Mouse (Mus musculus): Measurements from ENCODE around the gene Muc3. TPM values are rescaled to one million over a fixed set of nuclear protein-coding genes. Genes with fewer than 3 reads are reported as not detected.

Muc3 gene
- total and polyA plus RNA-seq, 3 experiments = not detected

- Histone ChIP-seq H3K4me1 (ENCODE audit: control insufficient read depth in 1 of 2, insufficient read depth in 2 of 2, low read length in 2 of 2) (no peaks in the 10 kb centered on the region), H3K27ac (ENCODE audit: control insufficient read depth, low read depth, low read length) (no peak overlapping the region), H3K9ac (ENCODE audit: control insufficient read depth, low read depth, low read length, poor library complexity, severe bottlenecking) (no peak overlapping the region), H3K9me3 (replicated peaks; ENCODE audit: insufficient read depth, low read length) (no peaks in the 10 kb centered on the region), H3K27me3 (ENCODE audit: control insufficient read depth in 1 of 2, insufficient read depth in 2 of 2, low read length in 2 of 2) (no peaks in the 10 kb centered on the region), H3K4me3 (ENCODE audit: control insufficient read depth in 1 of 2, insufficient read depth in 1 of 2, low read depth in 2 of 2, low read length in 2 of 2) (no peak overlapping the region), H3K79me2 (ENCODE audit: control insufficient read depth, insufficient read depth, low read length, poor library complexity) (no peaks in the 10 kb centered on the region), H3K36me3 (ENCODE audit: control insufficient read depth in 1 of 2, insufficient read depth in 2 of 2, low read length in 2 of 2) (no peaks in the 10 kb centered on the region)
- no peak for DNase-seq (ENCODE audit: low read depth, low spot score)
- TF ChIP-seq KAT2A (conservative IDR thresholded peaks at IDR 0.05; ENCODE audit: low read depth, low read length) = no peak
- TF ChIP-seq UBTF (IDR thresholded peaks at IDR 0.05; ENCODE audit: borderline replicate concordance, insufficient read depth, low read depth, low read length) = no peak
- TF ChIP-seq BHLHE40 (IDR thresholded peaks at IDR 0.05; ENCODE audit: borderline replicate concordance, low read depth, low read length) = no peak
- no peak for TF ChIP-seq RAD21 (IDR thresholded peaks at IDR 0.05; ENCODE audit: low read depth, low read length)
These were observed 8.3 kb downstream of the Muc3 start for GRCm38 (mm10) chr5:137140836-137141235.

GRCm38 (mm10) chr5:137138977-137139376, 10.1 kb downstream of the Muc3 start:
- Histone ChIP-seq H3K27ac (ENCODE audit: control insufficient read depth, low read depth, low read length) (no peak overlapping the region), H3K79me2 (ENCODE audit: control insufficient read depth, insufficient read depth, low read length, poor library complexity) (no peaks in the 10 kb centered on the region), H3K36me3 (ENCODE audit: control insufficient read depth in 1 of 2, insufficient read depth in 2 of 2, low read length in 2 of 2) (no peaks in the 10 kb centered on the region), H3K9ac (ENCODE audit: control insufficient read depth, low read depth, low read length, poor library complexity, severe bottlenecking) (no peak overlapping the region), H3K27me3 (ENCODE audit: control insufficient read depth in 1 of 2, insufficient read depth in 2 of 2, low read length in 2 of 2) (no peaks in the 10 kb centered on the region), H3K4me3 (ENCODE audit: control insufficient read depth in 1 of 2, insufficient read depth in 1 of 2, low read depth in 2 of 2, low read length in 2 of 2) (no peak overlapping the region), H3K4me1 (ENCODE audit: control insufficient read depth in 1 of 2, insufficient read depth in 2 of 2, low read length in 2 of 2) (no peaks in the 10 kb centered on the region), H3K9me3 (replicated peaks; ENCODE audit: insufficient read depth, low read length) (no peaks in the 10 kb centered on the region)
- DNase-seq (ENCODE audit: low read depth, low spot score) = no peak
- TF ChIP-seq MAZ (IDR thresholded peaks at IDR 0.05; ENCODE audit: low read depth, low read length) (no peak), POLR2AphosphoS5 (IDR thresholded peaks at IDR 0.05; ENCODE audit: borderline replicate concordance, low read depth, low read length) (no peak), POLR2A (IDR thresholded peaks at IDR 0.05; ENCODE audit: control insufficient read depth in 1 of 2, insufficient read depth in 1 of 2, low read depth in 1 of 2, low read length in 2 of 2, poor library complexity in 1 of 2) (no peak), USF2 (IDR thresholded peaks at IDR 0.05; ENCODE audit: borderline replicate concordance in 1 of 2, insufficient read depth in 1 of 2, low read depth in 1 of 2, low read length in 2 of 2) (no peak), SIN3A (IDR thresholded peaks at IDR 0.05; ENCODE audit: low read length) (no peak)

DNA sequence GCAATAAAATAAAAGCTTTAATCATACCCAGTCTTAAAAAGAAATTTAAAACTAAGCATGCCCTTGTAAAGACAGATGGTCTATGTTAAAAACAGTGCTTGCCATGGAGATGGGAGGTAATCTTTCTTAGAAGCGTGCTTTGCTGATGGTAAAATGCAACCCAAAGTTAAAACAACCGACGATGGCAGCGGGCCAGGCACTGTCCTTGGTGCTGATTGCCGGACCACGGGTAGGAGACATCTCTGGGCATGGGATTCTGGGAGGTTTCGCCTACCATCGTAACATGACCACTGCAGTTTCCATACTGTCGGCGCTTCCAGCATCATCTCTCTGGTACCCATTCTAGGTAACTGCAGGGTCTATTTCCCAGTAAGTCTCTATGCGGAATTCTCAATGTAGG, 14.2 kb downstream of the Muc3 start:
- Histone ChIP-seq H3K27me3 (ENCODE audit: control insufficient read depth in 1 of 2, insufficient read depth in 2 of 2, low read length in 2 of 2) (no peaks in the 10 kb centered on the region), H3K4me3 (ENCODE audit: control insufficient read depth in 1 of 2, insufficient read depth in 1 of 2, low read depth in 2 of 2, low read length in 2 of 2) (no peak overlapping the region), H3K9ac (ENCODE audit: control insufficient read depth, low read depth, low read length, poor library complexity, severe bottlenecking) (no peak overlapping the region), H3K27ac (ENCODE audit: control insufficient read depth, low read depth, low read length) (no peak overlapping the region), H3K4me1 (ENCODE audit: control insufficient read depth in 1 of 2, insufficient read depth in 2 of 2, low read length in 2 of 2) (no peaks in the 10 kb centered on the region), H3K79me2 (ENCODE audit: control insufficient read depth, insufficient read depth, low read length, poor library complexity) (no peaks in the 10 kb centered on the region), H3K36me3 (ENCODE audit: control insufficient read depth in 1 of 2, insufficient read depth in 2 of 2, low read length in 2 of 2) (no peaks in the 10 kb centered on the region), H3K9me3 (replicated peaks; ENCODE audit: insufficient read depth, low read length) (no peaks in the 10 kb centered on the region)
- peak; percentile 59 for DNase-seq (ENCODE audit: low read depth, low spot score)
- 0 out of 6 replicates have a peak, but pooled peaks of 1 of the 3 experiments have one; percentile 0 for TF ChIP-seq CTCF (IDR thresholded peaks at IDR 0.05 in 2 of 3, conservative IDR thresholded peaks at IDR 0.05 in 1 of 3; ENCODE audit: control insufficient read depth in 1 of 3, insufficient read depth in 1 of 3, low read depth in 2 of 3, low read length in 3 of 3, poor library complexity in 1 of 3, severe bottlenecking in 1 of 3)
- no peak for TF ChIP-seq MAZ (IDR thresholded peaks at IDR 0.05; ENCODE audit: low read depth, low read length)
- TF ChIP-seq MXI1 (IDR thresholded peaks at IDR 0.05; ENCODE audit: low read depth, low read length) = peak; percentile 62
- no peak for TF ChIP-seq BHLHE40 (IDR thresholded peaks at IDR 0.05; ENCODE audit: borderline replicate concordance, low read depth, low read length)
- no peak for TF ChIP-seq USF2 (IDR thresholded peaks at IDR 0.05; ENCODE audit: borderline replicate concordance in 1 of 2, insufficient read depth in 1 of 2, low read depth in 1 of 2, low read length in 2 of 2)
- TF ChIP-seq SIN3A (IDR thresholded peaks at IDR 0.05; ENCODE audit: low read length) = peak; percentile 44; the same call in 1 of the 2 replicates

All from MEL (cell line).